Mouse (Mus musculus) embryo, embryonic 10.5 days (tissue): ENCODE measurements around the gene Enc1.

ENCODE experiments used
- DNase-seq: peaks from one replicate; pipeline ENCODE4 v3.0.0-alpha.2; 2015; ENCODE audit warnings: low spot score

The Enc1 gene

GRCm38 (mm10) chr13:97292451-97293245 lies 51.7 kb downstream of the Enc1 start:
- DNase-seq: peak; percentile 54

- DNase-seq: no peak
Observed at GRCm38 (mm10) chr13:97295101-97295852, 54.4 kb downstream of the Enc1 start.

- no peak for DNase-seq
Observed at GRCm38 (mm10) chr13:97295853-97296219, 54.9 kb downstream of the Enc1 start.

- DNase-seq: no peak
Observed at GRCm38 (mm10) chr13:97296281-97296680, 55.4 kb downstream of the Enc1 start.

GRCm38 (mm10) chr13:97296757-97297156 lies 55.9 kb downstream of the Enc1 start:
- no peak for DNase-seq

- no peak for DNase-seq
Observed at GRCm38 (mm10) chr13:97297418-97298050, 56.6 kb downstream of the Enc1 start.

- DNase-seq: no peak
Observed at GRCm38 (mm10) chr13:97298896-97299295, 58.0 kb downstream of the Enc1 start.

GRCm38 (mm10) chr13:97299877-97300873 lies 59.3 kb downstream of the Enc1 start:
- no peak for DNase-seq
